Mouse (Mus musculus) CH12.LX (cell line): ENCODE data around the gene Sh3rf3.

ENCODE experiments used
- CHD1 ChIP-seq: IDR thresholded peaks from 2 replicates; pipeline ENCODE4 v1.6.1; 2012; ENCODE audit warnings: low read depth, low read length, improper control_type of control experiment, inconsistent platforms
- CTCF ChIP-seq, 2 experiments: IDR thresholded peaks in 1 of 2; conservative IDR thresholded peaks in 1 of 2; 2 replicates each; pipeline ENCODE4 v1.5.1; 2011 to 2012; ENCODE audit warnings: low read depth in 2 of 2, low read length in 2 of 2, improper control_type of control experiment in 1 of 2, inconsistent platforms in 1 of 2, mild to moderate bottlenecking in 1 of 2, moderate library complexity in 1 of 2
- EP300 ChIP-seq: IDR thresholded peaks from 2 replicates; pipeline ENCODE4 v1.6.1; 2011; ENCODE audit warnings: low read length, improper control_type of control experiment
- JUN ChIP-seq: IDR thresholded peaks from 2 replicates; pipeline ENCODE4 v1.6.1; 2011; ENCODE audit warnings: low read depth, mild to moderate bottlenecking, low read length, improper control_type of control experiment, moderate library complexity; ENCODE audit not compliant: insufficient read depth
- KAT2A ChIP-seq: IDR thresholded peaks from 2 replicates; pipeline ENCODE4 v1.6.1; 2012; ENCODE audit warnings: low read length, improper control_type of control experiment, inconsistent platforms; ENCODE audit not compliant: insufficient replicate concordance
- MAX ChIP-seq: IDR thresholded peaks from 2 replicates; pipeline ENCODE4 v1.6.1; 2011; ENCODE audit warnings: low read length, improper control_type of control experiment
- MAZ ChIP-seq: IDR thresholded peaks from 2 replicates; pipeline ENCODE4 v1.6.1; 2012; ENCODE audit warnings: low read depth, mild to moderate bottlenecking, inconsistent platforms, low read length, improper control_type of control experiment, moderate library complexity
- NELFE ChIP-seq: IDR thresholded peaks from 2 replicates; pipeline ENCODE4 v1.6.1; 2011; ENCODE audit warnings: low read depth, low read length, improper control_type of control experiment
- POLR2A ChIP-seq: IDR thresholded peaks from 2 replicates; pipeline ENCODE4 v1.6.1; 2011; ENCODE audit warnings: low read depth, mild to moderate bottlenecking, improper control_type of control experiment, low read length
- POLR2AphosphoS2 ChIP-seq: IDR thresholded peaks from 2 replicates; pipeline ENCODE4 v1.6.1; 2011; ENCODE audit warnings: low read depth, low read length, improper control_type of control experiment
- RAD21 ChIP-seq: IDR thresholded peaks from 2 replicates; pipeline ENCODE4 v1.6.1; 2011; ENCODE audit warnings: low read depth, mild to moderate bottlenecking, low read length, improper control_type of control experiment, moderate library complexity
- USF1 ChIP-seq: IDR thresholded peaks from 2 replicates; pipeline ENCODE4 v1.6.1; 2014; ENCODE audit warnings: low read depth, mild to moderate bottlenecking, inconsistent platforms, low read length, improper control_type of control experiment
- ZMIZ1 ChIP-seq: IDR thresholded peaks from 2 replicates; pipeline ENCODE4 v1.6.1; 2012; ENCODE audit warnings: low read depth, mild to moderate bottlenecking, inconsistent platforms, low read length, improper control_type of control experiment
- ZNF384 ChIP-seq: IDR thresholded peaks from 2 replicates; pipeline ENCODE4 v1.6.1; 2012; ENCODE audit warnings: low read depth, low read length, improper control_type of control experiment, inconsistent platforms

GRCm38 (mm10) chr10:59091988-59092387 is 278.8 kb downstream of the Sh3rf3 start:
- no peak for TF ChIP-seq CTCF (conservative IDR thresholded peaks at IDR 0.05 in 1 of 2, IDR thresholded peaks at IDR 0.05 in 1 of 2; ENCODE audit: low read depth in 2 of 2, low read length in 2 of 2)
- TF ChIP-seq POLR2A, result no peak
- TF ChIP-seq ZMIZ1, result no peak
- TF ChIP-seq EP300, result no peak
- no peak for TF ChIP-seq USF1
- TF ChIP-seq MAX, result no peak
- no peak for TF ChIP-seq NELFE
- TF ChIP-seq POLR2AphosphoS2, result no peak
- no peak for TF ChIP-seq JUN
- TF ChIP-seq KAT2A, result no peak
- no peak for TF ChIP-seq ZNF384
- no peak for TF ChIP-seq CHD1
- no peak for TF ChIP-seq MAZ
- no peak for TF ChIP-seq RAD21
